Mouse (Mus musculus) MEL (cell line): ENCODE data around the gene Rapgef4.

Experiments
- NELFE ChIP-seq: IDR thresholded peaks from 2 replicates; pipeline ENCODE4 v1.6.1; 2011; ENCODE audit warnings: low read depth, low read length, improper control_type of control experiment
- TAL1 ChIP-seq: IDR thresholded peaks from 2 replicates; pipeline ENCODE4 v1.6.1; 2012; ENCODE audit warnings: mild to moderate bottlenecking, inconsistent platforms, low read length, moderate library complexity, mixed read lengths

DNA sequence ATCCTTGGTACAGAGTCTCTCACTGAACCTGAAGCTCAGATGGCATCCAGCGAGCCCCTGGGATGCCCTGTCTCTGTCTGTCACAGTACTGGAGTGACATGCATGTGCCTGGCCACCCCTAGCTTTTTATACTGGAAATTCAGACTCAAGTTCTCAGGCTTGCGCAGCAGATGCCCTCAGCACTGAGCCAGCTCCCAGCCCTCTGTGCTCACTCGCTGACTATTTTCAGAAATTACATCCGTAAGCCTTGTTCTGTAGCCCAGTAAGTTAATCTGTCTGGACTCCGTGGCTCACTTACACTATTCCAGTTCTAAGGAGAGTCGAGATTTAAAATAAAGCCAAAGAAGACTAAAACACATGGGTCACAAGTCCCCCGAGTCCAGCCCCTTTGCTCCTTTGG lies 194.5 kb downstream of the Rapgef4 start:
- no peak for TF ChIP-seq TAL1
- no peak for TF ChIP-seq NELFE
